Mouse (Mus musculus): ENCODE data around the gene 1500009L16Rik. TPM values are rescaled to one million over a fixed set of nuclear protein-coding genes. Genes with fewer than 3 reads are reported as not detected.

1500009L16Rik gene
- polyA plus RNA-seq, 1 experiment from 2014 or later = 4.4 TPM

GRCm38 (mm10) chr10:83785627-83786392 lies 63.1 kb downstream of the 1500009L16Rik start:
- no peaks in the 10 kb centered on the region for H3K27me3 ChIP-seq
- ATAC-seq = no peak
- DNase-seq (ENCODE audit: low read depth, low spot score) = no peak
- POLR2A ChIA-PET = no interaction called here
- CTCF ChIA-PET = interaction anchor here (0.7 to 2.8 kb wide), 9 partner anchors 8 to 728 kb away, joined by 3 to 14 read pairs (median 3); no protein-coding TSS in a partner anchor
- no peak for TF ChIP-seq CTCF (IDR thresholded peaks at IDR 0.05)
- in situ Hi-C loops (cut with MboI; ENCODE audit: low pct_unique_long_range_greater_than_20kb) = no loop called here

GRCm38 (mm10) chr10:83795088-83795487 lies 72.4 kb downstream of the 1500009L16Rik start:
- no peak for TF ChIP-seq CTCF (IDR thresholded peaks at IDR 0.05)
- H3K27me3 ChIP-seq = peaks cover 8% of the 10 kb centered on the region
- ChIA-PET POLR2A (no interaction called here), CTCF (no interaction called here)
- DNase-seq (ENCODE audit: low read depth, low spot score) (no peak), ATAC-seq (no peak)
- in situ Hi-C loops (cut with MboI; ENCODE audit: low pct_unique_long_range_greater_than_20kb) = no loop called here

GRCm38 (mm10) chr10:83795500-83795899 lies 72.8 kb downstream of the 1500009L16Rik start:
- DNase-seq (ENCODE audit: low read depth, low spot score) (no peak), ATAC-seq (no peak)
- POLR2A ChIA-PET = no interaction called here
- TF ChIP-seq CTCF (IDR thresholded peaks at IDR 0.05) = no peak
- in situ Hi-C loops (cut with MboI; ENCODE audit: low pct_unique_long_range_greater_than_20kb) = no loop called here
- H3K27me3 ChIP-seq = peaks cover 8% of the 10 kb centered on the region
- CTCF ChIA-PET = interaction anchor here (2.6 kb wide), 1 partner anchor 10 kb away, joined by 14 read pairs; no protein-coding TSS in a partner anchor

GRCm38 (mm10) chr10:83804021-83804420 lies 81.4 kb downstream of the 1500009L16Rik start:
- ATAC-seq = no peak
- H3K27me3 ChIP-seq = peaks cover 4% of the 10 kb centered on the region
- in situ Hi-C loops (cut with MboI; ENCODE audit: low pct_unique_long_range_greater_than_20kb) = no loop called here
- CTCF ChIA-PET = interaction anchor here (1.1 kb wide), 1 partner anchor 18 kb away, joined by 3 read pairs; no protein-coding TSS in a partner anchor
- no peak for DNase-seq (ENCODE audit: low read depth, low spot score)
- no peak for TF ChIP-seq CTCF (IDR thresholded peaks at IDR 0.05)
- POLR2A ChIA-PET = interaction anchor here (0.6 kb wide), 1 partner anchor 70 kb away, joined by 3 read pairs; no protein-coding TSS in a partner anchor

GRCm38 (mm10) chr10:83805201-83805718 lies 82.6 kb downstream of the 1500009L16Rik start:
- DNase-seq (ENCODE audit: low read depth, low spot score) = no peak
- H3K27me3 ChIP-seq = no peaks in the 10 kb centered on the region
- no peak for ATAC-seq
- ChIA-PET POLR2A (interaction anchor here (0.6 kb wide), 1 partner anchor 840 kb away, joined by 3 read pairs; no protein-coding TSS in a partner anchor), CTCF (no interaction called here)
- in situ Hi-C loops (cut with MboI; ENCODE audit: low pct_unique_long_range_greater_than_20kb) = no loop called here
- TF ChIP-seq CTCF (IDR thresholded peaks at IDR 0.05) = no peak

- H3K27me3 ChIP-seq = no peaks in the 10 kb centered on the region
- ChIA-PET CTCF (no interaction called here), POLR2A (no interaction called here)
- DNase-seq (ENCODE audit: low read depth, low spot score) (no peak), ATAC-seq (no peak)
- in situ Hi-C loops (cut with MboI; ENCODE audit: low pct_unique_long_range_greater_than_20kb) = no loop called here
- TF ChIP-seq CTCF (IDR thresholded peaks at IDR 0.05) = no peak
Measured at GRCm38 (mm10) chr10:83807251-83807650, 84.6 kb downstream of the 1500009L16Rik start.

Other genes with a start within 250 kb of the 1500009L16Rik start
- gene Aldh1l2, start 188.7 kb upstream of the 1500009L16Rik start, polyA plus RNA-seq (2021) = 21.6 TPM
- gene Washc4, start 179.1 kb upstream of the 1500009L16Rik start, polyA plus RNA-seq (2021) = 35.0 TPM
- gene Appl2, start 74.1 kb upstream of the 1500009L16Rik start, polyA plus RNA-seq (2021) = 22.4 TPM